ENCODE assay signal across 8 mouse cellular contexts in genomic region chr9:57764147-57764973, GRCm38 (mm10). TPM values are rescaled to one million over a fixed set of nuclear protein-coding genes. Genes with fewer than 3 reads are reported as not detected.
A peak's percentile ranks its signal among the peaks of the same experiment; 100 is the strongest.
DNase-seq lines count a peak whose midpoint lies in the region; ATAC-seq and TF ChIP-seq lines count a peak whose summit lies in the region.

No protein-coding gene starts in this region.

- WGBS in kidney, embryonic 14.5 days, result under 1% methylated on average over 57 of the region's 57 CpGs
- WGBS in limb, embryonic 15.5 days, result 0% methylated on average over 57 of the region's 57 CpGs
- under 1% methylated on average over 57 of the region's 57 CpGs for WGBS in midbrain, embryonic 16.5 days
- under 1% methylated on average over 57 of the region's 57 CpGs for WGBS in stomach, embryonic 14.5 days

- H3K27ac ChIP-seq in embryonic fibroblast, embryonic 13.5 days (ENCODE audit: insufficient read depth, low read length), result peak overlapping the region; percentile 92
- H3K27ac ChIP-seq in kidney, embryonic 14.5 days (ENCODE audit: low read depth, low read length), result peak overlapping the region; percentile 99
- H3K27ac ChIP-seq in limb, embryonic 15.5 days, result peak overlapping the region; percentile 97
- H3K27ac ChIP-seq in midbrain, embryonic 16.5 days (ENCODE audit: low read length), result peak overlapping the region; percentile 99
- H3K27ac ChIP-seq in stomach, embryonic 14.5 days (ENCODE audit: low read length), result peak overlapping the region; percentile 98

- no peak for TF ChIP-seq CTCF in embryonic fibroblast, embryonic 13.5 days (IDR thresholded peaks at IDR 0.05; ENCODE audit: borderline replicate concordance, insufficient read depth, low read length)

- H3K36me3 ChIP-seq in kidney, embryonic 14.5 days (ENCODE audit: control insufficient read depth, insufficient read depth, low read length), result peaks cover 24% of the 10 kb centered on the region
- H3K36me3 ChIP-seq in limb, embryonic 15.5 days, result peaks cover 25% of the 10 kb centered on the region
- peaks cover 20% of the 10 kb centered on the region for H3K36me3 ChIP-seq in midbrain, embryonic 16.5 days (ENCODE audit: control insufficient read depth, insufficient read depth, low read length)
- peaks cover 23% of the 10 kb centered on the region for H3K36me3 ChIP-seq in stomach, embryonic 14.5 days (ENCODE audit: control insufficient read depth, insufficient read depth, low read length)

- peaks cover 6% of the 10 kb centered on the region for H3K4me1 ChIP-seq in embryonic fibroblast, embryonic 13.5 days (ENCODE audit: control insufficient read depth, insufficient read depth, low read length)
- peaks cover 30% of the 10 kb centered on the region for H3K4me1 ChIP-seq in kidney, embryonic 14.5 days (ENCODE audit: control insufficient read depth, insufficient read depth, low read length)
- H3K4me1 ChIP-seq in limb, embryonic 15.5 days, result peaks cover 40% of the 10 kb centered on the region
- peaks cover 30% of the 10 kb centered on the region for H3K4me1 ChIP-seq in midbrain, embryonic 16.5 days (ENCODE audit: control insufficient read depth, insufficient read depth, low read length)
- peaks cover 32% of the 10 kb centered on the region; the same call in 1 of the 2 replicates for H3K4me1 ChIP-seq in stomach, embryonic 14.5 days (ENCODE audit: control insufficient read depth, insufficient read depth, low read length)

- H3K27me3 ChIP-seq in kidney, embryonic 14.5 days (ENCODE audit: control insufficient read depth, insufficient read depth, low read length), result no peaks in the 10 kb centered on the region
- H3K27me3 ChIP-seq in limb, embryonic 15.5 days, result no peaks in the 10 kb centered on the region
- H3K27me3 ChIP-seq in midbrain, embryonic 16.5 days (ENCODE audit: control insufficient read depth, insufficient read depth, low read depth, low read length), result no peaks in the 10 kb centered on the region
- no peaks in the 10 kb centered on the region for H3K27me3 ChIP-seq in stomach, embryonic 14.5 days (ENCODE audit: control insufficient read depth, insufficient read depth, low read length)

- peak; percentile 82 for DNase-seq in 3134 (ENCODE audit: extremely low read depth, insufficient read length, low spot score)
- DNase-seq in adrenal gland, postnatal 14 days, result peak; percentile 92
- DNase-seq in heart, adult 8-10 months (ENCODE audit: low spot score), result peak; percentile 69

- peak; percentile 43 for TF ChIP-seq POLR2A in embryonic fibroblast, embryonic 13.5 days (IDR thresholded peaks at IDR 0.05; ENCODE audit: low read depth, low read length)

- peak; percentile 76; the same call in 1 of the 2 replicates for ATAC-seq in kidney, embryonic 14.5 days (ENCODE audit: low FRiP score, low TSS enrichment)
- ATAC-seq in limb, embryonic 15.5 days (ENCODE audit: insufficient number of reproducible peaks, low FRiP score, low TSS enrichment, low read depth), result peak; percentile 33
- ATAC-seq in midbrain, embryonic 16.5 days, result peak; percentile 57
- ATAC-seq in stomach, embryonic 14.5 days (ENCODE audit: insufficient number of reproducible peaks, insufficient read depth, low FRiP score, low read depth), result peak; percentile 57

- H3K9me3 ChIP-seq in kidney, embryonic 14.5 days (ENCODE audit: control insufficient read depth, low read length), result no peaks in the 10 kb centered on the region
- no peaks in the 10 kb centered on the region for H3K9me3 ChIP-seq in limb, embryonic 15.5 days
- no peaks in the 10 kb centered on the region for H3K9me3 ChIP-seq in midbrain, embryonic 16.5 days (replicated peaks; ENCODE audit: control insufficient read depth, low read length, poor library complexity, severe bottlenecking)
- H3K9me3 ChIP-seq in stomach, embryonic 14.5 days (ENCODE audit: control insufficient read depth, low read depth, low read length), result no peaks in the 10 kb centered on the region

- peak overlapping the region; percentile 80 for H3K4me3 ChIP-seq in embryonic fibroblast, embryonic 13.5 days (ENCODE audit: insufficient read depth, low read length)
- H3K4me3 ChIP-seq in kidney, embryonic 14.5 days (ENCODE audit: low read length), result peak overlapping the region; percentile 91
- peak overlapping the region; percentile 82 for H3K4me3 ChIP-seq in limb, embryonic 15.5 days
- H3K4me3 ChIP-seq in midbrain, embryonic 16.5 days (ENCODE audit: low read depth, low read length), result peak overlapping the region; percentile 77
- H3K4me3 ChIP-seq in stomach, embryonic 14.5 days (ENCODE audit: low read depth, low read length), result peak overlapping the region; percentile 94

- H3K4me2 ChIP-seq in kidney, embryonic 14.5 days (replicated peaks; ENCODE audit: low read depth, low read length), result peak overlapping the region; percentile 96
- H3K4me2 ChIP-seq in limb, embryonic 15.5 days, result peak overlapping the region; percentile 82
- peak overlapping the region; percentile 95 for H3K4me2 ChIP-seq in midbrain, embryonic 16.5 days (ENCODE audit: low read length)
- peak overlapping the region; percentile 96 for H3K4me2 ChIP-seq in stomach, embryonic 14.5 days (replicated peaks; ENCODE audit: low read depth, low read length)

- peak overlapping the region; percentile 95 for H3K9ac ChIP-seq in kidney, embryonic 14.5 days (ENCODE audit: low read depth, low read length)
- H3K9ac ChIP-seq in limb, embryonic 15.5 days, result peak overlapping the region; percentile 82
- H3K9ac ChIP-seq in midbrain, embryonic 16.5 days (ENCODE audit: low read depth, low read length), result peak overlapping the region; percentile 100
- peak overlapping the region; percentile 94 for H3K9ac ChIP-seq in stomach, embryonic 14.5 days (replicated peaks; ENCODE audit: low read depth, low read length)

RNA-seq across cellular contexts. Expression of gene Clk3, which starts 1.3 kb away (rescaled TPM):
- 55.0 and 66.5 TPM in 2 replicates for total RNA-seq in adrenal gland, postnatal 14 days (2021)
- polyA plus RNA-seq in embryonic fibroblast, embryonic 13.5 days (2011; ENCODE audit: insufficient read length, low read depth, missing spikeins), result 46.4 and 54.8 TPM in 2 replicates
- 10 to 100 TPM; 23.8 to 36.5 (median 29.3) TPM for total RNA-seq in heart, adult 8-10 months (2022)
- 61.0 and 69.3 TPM in 2 replicates for polyA plus RNA-seq in kidney, embryonic 14.5 days (2014; fragmentation: Nextera tagmentation; extraction: Ambion mirVana)
- polyA plus RNA-seq in limb, embryonic 15.5 days (2015; fragmentation: Nextera tagmentation; extraction: Ambion mirVana), result 64.7 and 80.3 TPM in 2 replicates
- 58.8 and 62.9 TPM in 2 replicates for polyA plus RNA-seq in midbrain, embryonic 16.5 days (2015; fragmentation: Nextera tagmentation; extraction: Ambion mirVana)
- polyA plus RNA-seq in stomach, embryonic 14.5 days (2014; fragmentation: Nextera tagmentation; extraction: Ambion mirVana), result 66.0 and 73.1 TPM in 2 replicates

RNA-seq across cellular contexts. Expression of gene Edc3, which starts 56.0 kb away (rescaled TPM):
- 8.9 and 10.6 TPM in 2 replicates for total RNA-seq in adrenal gland, postnatal 14 days (2021)
- polyA plus RNA-seq in embryonic fibroblast, embryonic 13.5 days (2011; ENCODE audit: insufficient read length, low read depth, missing spikeins), result 16.6 and 19.8 TPM in 2 replicates
- 1 to 10 TPM; 3.6 to 5.3 (median 4.5) TPM for total RNA-seq in heart, adult 8-10 months (2022)
- 20.7 and 24.1 TPM in 2 replicates for polyA plus RNA-seq in kidney, embryonic 14.5 days (2014; fragmentation: Nextera tagmentation; extraction: Ambion mirVana)
- polyA plus RNA-seq in limb, embryonic 15.5 days (2015; fragmentation: Nextera tagmentation; extraction: Ambion mirVana), result 32.9 and 33.9 TPM in 2 replicates
- 31.8 and 34.7 TPM in 2 replicates for polyA plus RNA-seq in midbrain, embryonic 16.5 days (2015; fragmentation: Nextera tagmentation; extraction: Ambion mirVana)
- polyA plus RNA-seq in stomach, embryonic 14.5 days (2014; fragmentation: Nextera tagmentation; extraction: Ambion mirVana), result 22.8 and 23.1 TPM in 2 replicates

Comparison
In these comparisons a context has a peak if more than half of its experiments do, and no peak if none do; other contexts are left out.
1. Peak in every context shown above with its lines: DNase-seq, ATAC-seq, H3K4me3 ChIP-seq and H3K27ac ChIP-seq.